In the genomic region with DNA sequence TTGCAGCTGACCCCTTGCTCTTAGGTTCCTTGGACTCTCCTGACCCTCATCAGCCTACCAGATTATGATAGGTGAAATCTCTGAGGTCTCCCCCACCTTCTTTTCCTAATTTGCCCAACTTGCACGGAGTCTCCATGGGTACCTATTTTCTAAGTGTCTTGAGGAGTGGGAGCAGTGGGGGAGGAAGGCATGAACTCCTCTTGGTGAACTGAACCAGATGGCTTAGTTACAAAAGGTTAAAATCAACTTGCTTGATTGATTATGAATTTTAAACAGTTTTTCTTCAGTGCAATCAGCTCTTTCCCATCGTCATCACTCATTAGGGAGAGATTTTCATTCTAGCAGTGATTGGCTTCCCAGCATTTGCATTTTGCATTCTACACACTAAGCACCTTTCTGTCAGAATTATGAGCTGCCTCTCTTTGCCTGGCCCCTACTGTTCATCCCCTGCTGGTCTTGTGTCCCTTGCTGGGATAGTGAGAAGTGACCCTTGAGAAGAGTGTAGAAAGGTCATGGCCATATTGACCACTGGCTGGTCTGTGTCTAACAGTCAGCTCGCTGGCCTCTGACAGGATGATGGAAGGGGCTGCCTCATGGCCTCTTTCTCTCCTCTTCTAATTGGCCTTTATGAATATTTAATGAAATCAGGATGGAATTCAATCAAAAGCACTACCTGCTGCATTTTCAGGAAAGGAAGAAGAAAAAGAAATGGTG, we compare ENCODE assay signal across 9 mouse cellular contexts.
"Had no signal": no experiment of that assay in that cellular context is flagged by ENCODE, and none has a peak within 500 bp of the region (broad histone marks: within the 10 kb centered on the region; RNA-seq: fewer than 3 reads in every experiment).

No protein-coding gene starts in this region.

- H3K27ac ChIP-seq: left cerebral cortex, adult 2 months; limb, embryonic 10.5 days; liver, embryonic 15.5 days; stomach, postnatal 0 days had no signal

- ATAC-seq: lung, postnatal 0 days had no signal

- H3K9ac ChIP-seq: liver, embryonic 15.5 days had no signal

- H3K36me3 ChIP-seq: limb, embryonic 10.5 days; liver, embryonic 15.5 days had no signal

- DNase-seq: kidney, postnatal 25 days; lung, adult 2 months; lung, postnatal 36 days had no signal

- H3K4me3 ChIP-seq: left cerebral cortex, adult 2 months; limb, embryonic 10.5 days; liver, embryonic 15.5 days had no signal

- H3K27me3 ChIP-seq: liver, embryonic 15.5 days had no signal

- H3K9me3 ChIP-seq: limb, embryonic 10.5 days; liver, embryonic 15.5 days had no signal

- H3K4me1 ChIP-seq: limb, embryonic 10.5 days; liver, embryonic 15.5 days had no signal

- H3K4me2 ChIP-seq: liver, embryonic 11.5 days; liver, embryonic 15.5 days had no signal
